Mouse (Mus musculus): Measurements from ENCODE around the gene Klhl26.
"Not testable (repeated sequence)": the region's sequence is repeated elsewhere in the genome, so short reads cannot be mapped to it uniquely, and the experiment has no call there.

Klhl26 gene

GRCm38 (mm10) chr8:70476333-70477268 lies at the start of gene Klhl26:
Gene Klhl26, minus strand, starts transcription at chr8:70476968.
- DNase-seq: peak; percentile 95

GRCm38 (mm10) chr8:70522592-70523403 lies 46.0 kb upstream of the Klhl26 start:
- DNase-seq: peak; percentile 98

DNA sequence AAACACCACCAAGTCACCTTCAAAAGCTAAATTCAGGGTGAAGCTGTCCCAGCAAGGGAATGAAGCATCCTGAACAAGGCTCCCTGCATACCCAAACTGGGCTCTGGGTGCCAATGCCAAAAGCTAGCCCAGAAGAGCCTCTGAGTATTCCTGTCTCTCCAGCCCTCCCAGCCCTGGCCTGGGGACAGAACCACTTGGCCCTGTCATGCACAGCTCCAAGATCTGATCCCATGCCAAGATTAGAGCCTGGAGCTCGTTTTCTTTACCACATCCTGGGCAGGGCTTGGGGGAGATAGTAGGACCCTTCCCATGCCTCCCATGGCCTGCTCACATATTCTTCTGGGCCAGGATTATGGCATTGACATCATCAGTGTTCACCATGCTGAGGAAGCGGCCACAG lies 42.8 kb upstream of the Klhl26 start:
- DNase-seq: no peak

DNA sequence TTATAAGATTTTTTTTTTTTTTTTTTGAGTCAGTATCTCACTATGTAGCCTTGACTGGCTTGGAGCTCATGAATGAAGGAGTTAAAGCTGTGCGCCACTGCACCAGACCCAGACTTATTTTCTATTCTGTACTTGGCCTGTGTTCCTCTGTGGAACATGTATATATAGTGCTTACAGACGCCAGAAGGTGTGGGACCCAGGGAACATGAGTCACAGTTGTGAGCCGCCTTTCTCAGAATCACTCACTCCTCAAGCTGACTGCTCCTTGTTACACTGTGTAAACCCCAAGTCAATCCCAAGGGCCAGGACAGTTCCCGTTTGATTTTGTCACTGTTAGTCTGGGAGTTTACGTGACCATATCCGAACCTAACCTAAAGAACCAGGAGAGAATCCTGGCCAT lies 42.3 kb upstream of the Klhl26 start:
- no peak for DNase-seq

DNA sequence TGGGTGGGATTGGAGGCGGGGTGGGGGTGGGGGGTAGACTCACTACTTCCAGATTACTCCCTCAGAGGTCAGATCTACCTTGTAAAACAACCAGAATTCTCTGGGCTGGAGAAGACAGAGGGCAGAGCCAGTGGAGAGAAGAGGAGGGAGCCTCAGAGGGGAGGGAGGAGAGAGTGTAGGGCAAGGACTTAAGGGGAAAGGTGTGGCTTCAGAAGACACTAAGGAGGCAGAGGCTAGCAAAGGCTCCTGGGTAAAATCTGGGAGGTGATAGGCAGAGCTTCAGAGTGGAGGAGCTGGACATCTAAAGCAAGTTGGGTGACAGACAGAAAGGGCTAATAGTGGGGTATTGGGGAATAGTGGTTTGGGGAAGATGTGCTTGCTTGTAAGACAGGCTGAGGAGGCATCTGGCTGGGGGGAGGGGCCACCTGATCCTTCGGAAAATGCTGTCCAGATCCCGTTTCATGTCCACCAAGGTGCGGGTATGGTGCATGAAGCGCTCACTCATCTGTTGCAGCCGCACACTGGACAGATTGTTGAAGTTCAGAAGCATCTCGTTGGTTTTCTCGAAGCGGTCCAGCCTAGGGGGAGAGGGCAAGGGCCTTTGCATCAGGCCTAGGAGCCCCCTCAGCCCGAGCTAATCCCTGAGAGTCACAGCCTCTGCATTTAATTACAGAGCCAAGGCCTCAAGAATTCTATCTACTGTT lies 41.3 kb upstream of the Klhl26 start:
- DNase-seq: no peak

DNA sequence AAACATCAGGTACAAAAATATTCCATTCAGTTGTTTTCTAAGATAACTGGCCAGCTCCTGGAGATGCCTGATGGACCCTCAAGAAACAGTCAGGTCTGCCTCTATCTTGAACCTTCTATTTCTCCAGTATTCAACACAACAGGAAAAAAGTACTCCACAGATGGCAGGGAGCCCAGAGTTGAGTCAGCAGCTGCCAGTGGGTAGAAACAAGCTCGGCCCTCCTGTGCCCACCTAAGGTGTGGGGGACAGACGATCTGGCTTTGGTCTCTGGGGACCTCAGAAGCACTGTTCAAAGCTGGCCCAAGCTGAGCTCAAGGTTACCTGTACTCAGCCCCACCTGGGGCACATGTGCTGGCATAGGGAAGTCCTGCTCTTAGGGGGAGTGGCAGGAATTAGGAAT lies 36.7 kb upstream of the Klhl26 start:
- DNase-seq: no peak

DNA sequence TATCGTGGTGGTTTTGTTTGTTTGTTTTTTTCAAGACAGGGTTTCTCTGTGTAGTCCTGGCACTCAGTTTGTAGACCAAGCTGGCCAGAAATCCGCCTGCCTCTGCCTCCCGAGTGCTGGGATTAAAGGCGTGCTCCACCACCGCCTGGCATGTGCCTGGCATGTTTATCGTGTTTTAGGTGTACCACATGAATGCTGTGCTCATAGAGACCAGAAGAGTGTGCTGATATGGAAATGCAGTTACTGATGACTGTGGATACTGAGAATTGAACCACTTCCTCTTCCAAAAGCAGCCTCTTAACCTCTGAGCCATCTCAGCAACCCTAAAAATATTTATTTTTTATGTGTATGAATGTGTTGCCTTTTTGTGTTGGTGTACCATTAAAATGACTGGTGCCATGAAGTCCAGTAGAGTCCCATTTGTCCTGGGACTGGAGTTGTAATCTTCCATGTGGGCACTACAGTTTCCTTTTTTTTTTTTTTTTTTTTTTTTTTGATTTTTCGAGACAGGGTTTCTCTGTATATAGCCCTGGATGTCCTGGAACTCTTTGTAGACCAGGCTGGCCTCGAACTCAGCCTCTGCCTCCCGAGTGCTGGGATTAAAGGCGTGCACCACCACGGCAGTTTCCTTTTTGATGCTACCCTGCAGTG lies 35.6 kb upstream of the Klhl26 start:
- no peak for DNase-seq

- DNase-seq: no peak
These were observed 35.0 kb upstream of the Klhl26 start for GRCm38 (mm10) chr8:70511770-70512169.

- DNase-seq: not testable (repeated sequence)
These were observed 34.4 kb upstream of the Klhl26 start for GRCm38 (mm10) chr8:70511174-70511573.

DNA sequence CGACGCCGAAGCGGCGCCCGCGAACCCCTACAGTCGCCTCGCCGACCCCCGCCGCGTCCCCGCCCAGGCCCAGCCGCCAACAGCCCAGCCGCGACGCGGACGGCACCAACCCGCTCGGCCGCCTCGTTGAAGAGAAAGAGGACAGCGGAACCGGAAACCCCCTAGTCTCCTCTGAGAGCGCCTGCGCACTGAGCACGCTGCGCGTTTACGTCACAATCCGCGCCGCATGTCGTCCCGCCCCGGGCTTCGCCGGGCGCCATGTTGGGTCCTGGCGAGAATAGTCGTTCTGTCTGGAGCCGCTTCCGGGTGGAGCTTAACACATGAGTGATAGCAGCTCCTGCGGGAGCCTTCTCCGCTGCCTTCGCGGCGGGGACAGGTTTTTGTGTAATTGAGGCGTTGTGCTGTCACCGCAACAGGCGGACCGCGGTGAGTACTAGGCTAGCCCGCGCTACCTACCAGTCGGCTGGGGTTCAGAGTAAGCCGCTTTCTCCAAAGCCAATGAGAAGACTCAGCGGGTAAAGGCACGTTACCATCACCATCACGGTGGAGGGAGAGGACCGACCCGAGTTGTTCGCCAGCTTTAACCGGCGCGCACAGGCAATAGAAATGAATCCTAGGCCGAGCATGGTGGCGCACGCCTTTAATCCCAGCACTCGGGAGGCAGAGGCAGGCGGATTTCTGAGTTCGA lies 33.6 kb upstream of the Klhl26 start, which contains the start of gene Uba52:
Gene Uba52, minus strand, starts transcription at position 574 of the 688 bp plus-strand sequence.
- peak; percentile 99 for DNase-seq

DNA sequence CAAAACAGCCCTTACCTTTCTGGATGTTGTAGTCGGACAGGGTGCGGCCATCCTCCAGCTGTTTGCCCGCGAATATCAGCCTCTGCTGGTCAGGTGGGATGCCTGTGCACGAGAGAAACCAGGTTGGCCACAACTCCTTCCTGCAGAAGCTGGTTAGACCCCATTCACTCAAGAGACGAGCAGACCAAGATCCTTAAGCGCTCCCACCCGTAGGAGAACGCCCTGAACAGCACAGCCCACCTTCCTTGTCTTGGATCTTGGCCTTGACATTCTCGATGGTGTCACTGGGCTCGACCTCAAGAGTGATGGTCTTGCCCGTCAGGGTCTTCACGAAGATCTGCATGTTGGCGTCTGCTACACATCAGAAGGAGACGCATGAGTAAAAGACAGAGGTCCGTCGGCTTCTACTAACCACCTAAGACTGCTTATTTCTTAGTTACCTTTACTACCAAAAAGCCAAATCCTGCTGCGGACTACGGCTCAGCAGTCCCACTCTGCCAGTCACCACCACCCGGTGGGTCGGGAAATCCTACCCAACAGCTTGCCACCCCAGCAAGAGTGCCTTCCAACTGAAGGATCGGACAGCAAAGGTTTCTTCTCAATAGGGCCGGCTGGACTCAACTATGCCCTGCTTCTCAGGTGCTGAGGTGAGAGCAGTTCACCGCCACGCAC lies 32.6 kb upstream of the Klhl26 start:
- DNase-seq: no peak

- DNase-seq: no peak
These were observed 30.2 kb upstream of the Klhl26 start for GRCm38 (mm10) chr8:70507027-70507393.

DNA sequence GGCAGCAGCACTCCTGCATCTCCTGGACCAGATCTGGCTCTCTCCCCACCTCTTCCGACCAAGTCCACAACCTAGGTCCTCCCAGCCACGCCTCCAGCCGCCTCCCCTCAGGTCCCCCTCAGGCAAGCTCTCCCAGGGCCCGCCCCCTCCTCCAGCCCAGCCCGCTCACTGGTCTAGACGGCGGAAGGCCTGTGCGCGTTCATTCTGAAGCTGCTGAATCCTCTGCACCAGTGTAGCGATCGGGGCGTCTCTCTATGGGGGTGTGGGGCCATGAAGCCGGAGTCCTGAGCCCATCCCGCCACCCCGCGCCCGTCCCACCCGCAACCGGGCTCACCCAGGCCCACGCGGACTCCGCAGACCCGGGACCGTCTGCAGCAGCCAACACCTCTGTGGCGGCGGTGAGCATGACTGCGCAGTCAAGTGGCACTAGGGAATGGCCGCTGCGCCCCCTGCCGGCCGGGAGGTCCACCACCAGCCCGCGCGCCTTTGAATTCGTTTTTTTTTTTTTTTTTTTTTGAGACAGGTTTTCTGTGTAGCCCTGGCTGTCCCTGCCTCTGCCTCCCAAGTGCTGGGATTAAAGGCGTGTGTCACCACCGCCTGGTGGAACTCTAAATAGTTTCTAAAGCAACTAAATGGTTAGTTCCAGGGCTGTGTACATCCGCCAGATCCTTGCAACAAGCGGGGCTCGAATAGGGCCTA lies 29.7 kb upstream of the Klhl26 start, which contains the start of gene Rex1bd:
Gene Rex1bd, minus strand, starts transcription at position 425 of the 699 bp plus-strand sequence.
- DNase-seq: peak; percentile 95

DNA sequence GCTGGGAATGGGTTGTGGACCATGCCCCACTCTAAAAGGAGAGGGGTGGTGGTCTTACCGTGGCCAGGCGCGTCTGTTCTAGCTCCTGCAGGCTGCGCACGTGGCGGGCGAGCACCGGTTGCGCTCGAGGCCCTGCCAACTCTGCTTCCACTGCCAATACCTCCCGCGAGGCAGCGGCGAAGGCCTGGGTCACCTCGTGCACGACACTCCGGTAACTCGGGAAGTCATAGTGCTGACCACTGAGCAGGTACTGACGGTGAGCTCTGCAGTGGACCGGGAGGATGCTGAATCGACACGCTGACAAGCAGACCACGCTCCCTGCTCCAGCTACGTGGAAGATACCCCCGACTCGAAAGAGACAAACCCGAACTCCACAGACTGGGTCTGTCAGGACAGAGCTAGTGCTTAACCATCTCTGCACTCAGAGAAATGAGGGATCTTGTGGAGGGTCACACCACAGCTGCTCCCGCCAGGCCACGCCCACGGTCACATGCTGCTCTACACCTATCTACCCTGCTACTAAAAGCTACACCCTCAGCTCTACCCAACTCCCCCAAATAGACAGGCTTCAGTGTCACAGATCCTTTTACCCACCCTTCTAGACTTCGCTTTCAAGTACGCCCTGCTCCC lies 29.0 kb upstream of the Klhl26 start:
- no peak for DNase-seq

DNA sequence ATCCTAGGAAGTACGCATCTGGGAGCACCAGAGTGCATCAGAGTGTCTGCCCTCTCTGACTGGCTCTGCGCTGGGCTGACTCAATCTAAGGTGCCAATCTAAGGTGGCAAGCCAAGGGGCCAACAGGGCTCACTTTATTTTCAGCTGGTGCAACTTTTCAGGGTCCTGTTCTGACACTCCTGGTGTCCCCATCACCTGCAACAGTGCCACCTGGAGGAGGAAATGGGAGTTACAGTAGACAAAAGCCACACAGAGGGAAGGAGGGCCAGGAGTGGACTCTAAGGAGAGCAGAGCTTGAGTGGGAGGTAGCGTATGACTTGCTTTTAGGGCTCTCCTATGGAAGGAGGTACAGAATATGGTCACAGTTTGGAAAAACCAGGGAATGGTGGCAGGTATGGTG lies 28.1 kb upstream of the Klhl26 start:
- peak; percentile 80 for DNase-seq

- peak; percentile 81 for DNase-seq
These were observed 27.5 kb upstream of the Klhl26 start for GRCm38 (mm10) chr8:70504291-70504716.

GRCm38 (mm10) chr8:70503062-70503750 lies 26.4 kb upstream of the Klhl26 start:
- peak; percentile 88 for DNase-seq

GRCm38 (mm10) chr8:70502540-70502939 lies 25.8 kb upstream of the Klhl26 start:
- DNase-seq: no peak

- peak; percentile 34 for DNase-seq
These were observed 25.2 kb upstream of the Klhl26 start for GRCm38 (mm10) chr8:70501820-70502529.

Measured in embryo, embryonic 11 days (tissue).